Mouse (Mus musculus): Measurements from ENCODE around the gene Nmur1.

DNA sequence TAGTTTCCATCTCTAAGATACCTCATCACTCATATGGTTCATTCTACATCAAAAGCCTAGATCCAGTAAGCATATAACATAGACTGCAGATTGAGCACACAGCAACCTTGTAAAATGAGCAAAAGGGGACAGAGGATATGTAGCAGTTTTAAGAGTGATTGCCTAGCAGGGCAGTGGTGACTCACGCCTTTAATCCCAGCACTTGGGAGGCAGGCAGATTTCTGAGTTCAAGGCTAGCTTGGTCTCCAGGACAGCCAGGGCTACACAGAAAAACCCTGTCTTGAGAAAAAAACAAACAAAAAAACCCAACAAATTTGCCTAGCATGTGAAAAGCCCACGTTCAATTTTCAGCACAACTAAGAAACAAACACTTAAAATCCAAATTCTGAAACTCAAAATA lies 71.8 kb downstream of the Nmur1 start:
- no peak for TF ChIP-seq POLR2A (IDR thresholded peaks at IDR 0.05; ENCODE audit: borderline replicate concordance, low read depth, low read length)
- TF ChIP-seq CTCF (IDR thresholded peaks at IDR 0.05; ENCODE audit: low read depth, low read length), result no peak
